In genomic region chr8:122282035-122282358, GRCm38 (mm10) we compare ENCODE assay signal across 8 mouse cellular contexts. TPM values are rescaled to one million over a fixed set of nuclear protein-coding genes. Genes with fewer than 3 reads are reported as not detected.
DNase-seq lines count a peak whose midpoint lies in the region; ATAC-seq lines count a peak whose summit lies in the region.

TSS of gene Zfpm1 (plus strand) at chr8:122282141.

- intact Hi-C loops in left cerebral cortex, postnatal 14 days (cut with DNase I), result no loop called here

- ATAC-seq in kidney, embryonic 16.5 days (ENCODE audit: low FRiP score, low TSS enrichment), result no peak
- ATAC-seq in heart, embryonic 11.5 days (replicated peaks; ENCODE audit: insufficient number of reproducible peaks, low FRiP score, low TSS enrichment), result no peak
- no peak for ATAC-seq in neural tube, embryonic 15.5 days (ENCODE audit: low FRiP score)

- peaks cover 54% of the 10 kb centered on the region for H3K4me1 ChIP-seq in kidney, embryonic 16.5 days (ENCODE audit: insufficient read depth, low read length)
- H3K4me1 ChIP-seq in heart, embryonic 11.5 days (ENCODE audit: control insufficient read depth, insufficient read depth, low read length), result peaks cover 42% of the 10 kb centered on the region
- H3K4me1 ChIP-seq in neural tube, embryonic 15.5 days, result peaks cover 33% of the 10 kb centered on the region

- WGBS in kidney, embryonic 16.5 days, result 0% methylated on average over 47 of the region's 60 CpGs
- under 1% methylated on average over 38 of the region's 60 CpGs for WGBS in heart, embryonic 11.5 days (ENCODE audit: insufficient replicate concordance)
- WGBS in neural tube, embryonic 15.5 days, result 0% methylated on average over 6 of the region's 60 CpGs

- peak within 1 kb of the TSS; percentile 87 for H3K27ac ChIP-seq in kidney, embryonic 16.5 days (ENCODE audit: low read length)
- H3K27ac ChIP-seq in heart, embryonic 11.5 days (ENCODE audit: low read depth, low read length), result peak within 1 kb of the TSS; percentile 92
- H3K27ac ChIP-seq in neural tube, embryonic 15.5 days (replicated peaks), result peak within 1 kb of the TSS; percentile 80

- H3K4me3 ChIP-seq in kidney, embryonic 16.5 days (ENCODE audit: low read length), result peak within 1 kb of the TSS; percentile 80
- peak within 1 kb of the TSS; percentile 97 for H3K4me3 ChIP-seq in heart, embryonic 11.5 days (ENCODE audit: low read depth, low read length)
- peak within 1 kb of the TSS; percentile 63 for H3K4me3 ChIP-seq in neural tube, embryonic 15.5 days (replicated peaks)

- 0 out of 2 replicates have a peak, but pooled peaks cover 4% of the 10 kb centered on the region for H3K27me3 ChIP-seq in kidney, embryonic 16.5 days (ENCODE audit: insufficient read depth, low read length)
- H3K27me3 ChIP-seq in heart, embryonic 11.5 days (ENCODE audit: control insufficient read depth, insufficient read depth, low read length), result 0 out of 2 replicates have a peak, but pooled peaks cover 5% of the 10 kb centered on the region
- H3K27me3 ChIP-seq in neural tube, embryonic 15.5 days (replicated peaks), result peaks cover 31% of the 10 kb centered on the region

- H3K9ac ChIP-seq in kidney, embryonic 16.5 days (replicated peaks; ENCODE audit: low read length), result peak within 1 kb of the TSS; percentile 79
- H3K9ac ChIP-seq in heart, embryonic 11.5 days (ENCODE audit: low read depth, low read length), result peak within 1 kb of the TSS; percentile 93
- peak within 1 kb of the TSS; percentile 62 for H3K9ac ChIP-seq in neural tube, embryonic 15.5 days (replicated peaks)

- no peaks in the 10 kb centered on the region for H3K9me3 ChIP-seq in kidney, embryonic 16.5 days (ENCODE audit: low read length)
- no peaks in the 10 kb centered on the region for H3K9me3 ChIP-seq in heart, embryonic 11.5 days (replicated peaks; ENCODE audit: control insufficient read depth, low read length)
- H3K9me3 ChIP-seq in neural tube, embryonic 15.5 days (replicated peaks), result no peaks in the 10 kb centered on the region

- no peak for DNase-seq in kidney, postnatal 10 days
- DNase-seq in adrenal gland, postnatal 14 days, result no peak
- DNase-seq in left cerebral cortex, postnatal 14 days (ENCODE audit: low spot score in 2 of 2), result no peak
- no peak for DNase-seq in urinary bladder, postnatal 10 days (ENCODE audit: low spot score)
- DNase-seq in spleen, postnatal 36 days (ENCODE audit: low spot score in 2 of 2), result no peak

- H3K4me2 ChIP-seq in kidney, embryonic 16.5 days (replicated peaks; ENCODE audit: low read depth, low read length), result peak within 1 kb of the TSS; percentile 93
- peak within 1 kb of the TSS; percentile 99 for H3K4me2 ChIP-seq in heart, embryonic 11.5 days
- peak within 1 kb of the TSS; percentile 99 for H3K4me2 ChIP-seq in neural tube, embryonic 15.5 days

- no peaks in the 10 kb centered on the region for H3K36me3 ChIP-seq in kidney, embryonic 16.5 days (ENCODE audit: insufficient read depth, low read length)
- H3K36me3 ChIP-seq in heart, embryonic 11.5 days (ENCODE audit: control insufficient read depth, insufficient read depth, low read length), result no peaks in the 10 kb centered on the region
- no peaks in the 10 kb centered on the region for H3K36me3 ChIP-seq in neural tube, embryonic 15.5 days

RNA-seq across cellular contexts. Expression of gene Zfpm1, which starts in this region (rescaled TPM):
- 1.5 and 1.6 TPM in 2 replicates for polyA plus RNA-seq in kidney, embryonic 16.5 days (2015; fragmentation: Nextera tagmentation; extraction: Ambion mirVana)
- 23.6 and 24.6 TPM in 2 replicates for total RNA-seq in adrenal gland, postnatal 14 days (2021)
- 6.9 and 7.9 TPM in 2 replicates for polyA plus RNA-seq in heart, embryonic 11.5 days (2014; fragmentation: Nextera tagmentation; extraction: Ambion mirVana)
- total RNA-seq in left cerebral cortex, postnatal 14 days (2021), result 10 to 100 TPM; 20.4 to 25.2 TPM
- polyA plus RNA-seq in neural tube, embryonic 15.5 days (2015; fragmentation: Nextera tagmentation; extraction: Ambion mirVana), result 1.00 and 1.4 TPM in 2 replicates
